Mouse (Mus musculus) brown adipose tissue, adult 24 weeks (tissue): Measurements from ENCODE around the gene Lgals2. TPM values are rescaled to one million over a fixed set of nuclear protein-coding genes. Genes with fewer than 3 reads are reported as not detected.

Source experiments
- H3K27ac ChIP-seq: fragments of 200-500 bp; replicated peaks from 2 replicates; pipeline ENCODE4 v1.5.1; 2012; ENCODE audit warnings: low read depth, mild to moderate bottlenecking, low read length
- H3K4me1 ChIP-seq: fragments of 200-500 bp; 2 replicates; pipeline ENCODE4 v1.6.1; 2012; ENCODE audit warnings: low read length, mixed read lengths; ENCODE audit not compliant: control insufficient read depth, insufficient read depth, insufficient read length
- H3K4me3 ChIP-seq: fragments of 200-500 bp; 2 replicates; pipeline ENCODE4 v1.5.1; 2012; ENCODE audit warnings: low read depth, mild to moderate bottlenecking, low read length, moderate library complexity; ENCODE audit not compliant: insufficient read depth
- polyA plus RNA-seq: library from polyadenylated mRNA; stranded (reverse); fragments of >200 nt; gene quantifications from 2 replicates; pipeline ENCODE4 v1.2.4, GENCODE M21; 2012; ENCODE audit not compliant: missing spikeins, insufficient read depth, insufficient read length

Lgals2 gene
- polyA plus RNA-seq, 1 experiment: not detected

DNA sequence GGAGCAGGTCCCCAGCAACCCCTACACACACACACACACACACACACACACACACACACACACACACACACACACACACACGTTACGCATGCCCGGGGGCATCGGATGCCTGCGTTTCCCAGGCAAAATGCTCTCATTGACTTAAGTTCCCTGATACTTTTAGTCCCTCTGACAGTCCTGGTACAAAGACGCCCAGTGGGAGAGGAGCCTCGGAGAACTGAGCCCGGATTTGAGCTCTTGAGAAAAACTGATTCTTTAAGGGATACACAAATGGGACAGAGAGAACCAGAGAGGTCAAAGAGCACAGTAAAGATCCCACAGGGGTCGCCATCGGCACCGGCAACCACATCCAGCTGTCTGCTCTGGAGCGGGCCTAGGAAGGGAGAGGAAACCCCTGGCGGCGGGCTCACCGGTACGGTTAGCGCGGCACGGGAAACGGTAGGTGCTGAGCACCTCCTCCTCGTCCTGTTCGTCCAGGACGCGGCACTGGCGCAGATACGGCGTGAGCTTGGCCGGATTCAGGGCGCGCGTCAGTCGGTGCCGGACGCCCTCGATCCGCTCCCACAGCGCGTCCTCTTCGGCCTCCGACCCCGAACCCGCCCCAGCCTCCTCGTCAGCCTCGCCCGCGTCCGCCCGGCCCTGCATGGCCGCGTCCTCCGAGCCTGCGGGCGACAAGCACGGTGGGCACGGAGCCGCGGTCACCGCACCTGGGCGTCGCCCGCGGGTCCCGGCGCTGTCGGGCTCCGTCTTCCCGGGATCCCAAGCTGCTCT, 53.2 kb downstream of the Lgals2 start:
- H3K4me1 ChIP-seq: peaks cover 18% of the 10 kb centered on the region

DNA sequence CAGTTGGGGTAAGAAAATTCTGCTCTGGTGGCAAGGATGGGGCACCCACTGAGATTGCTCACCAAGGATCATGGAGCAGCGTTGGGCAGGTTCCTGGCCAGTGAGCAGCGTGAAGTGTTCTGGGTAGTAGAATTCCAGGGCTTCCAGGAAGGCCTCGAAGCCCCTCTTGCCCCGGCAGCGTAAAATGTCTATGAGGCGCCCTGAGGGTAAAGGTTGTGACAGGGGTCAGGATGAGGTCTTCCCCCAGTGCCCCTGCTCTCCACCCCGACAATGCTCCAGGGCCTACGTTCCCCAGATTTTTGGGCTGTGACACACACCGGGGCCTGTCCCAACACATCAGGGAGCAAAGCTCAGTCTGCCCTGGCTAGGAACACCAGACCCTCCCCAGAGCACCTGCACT, 53.8 kb downstream of the Lgals2 start:
- Histone ChIP-seq H3K4me1 (peaks cover 23% of the 10 kb centered on the region), H3K27ac (peak overlapping the region; percentile 87), H3K4me3 (peak overlapping the region; percentile 88)

More for the DNA sequence above, 53.2 kb downstream of the Lgals2 start:
- H3K27ac ChIP-seq: peak overlapping the region; percentile 87
- peak overlapping the region; percentile 88 for H3K4me3 ChIP-seq

Other genes starting within 250 kb of the Lgals2 start
- not detected in 2 replicates for gene Elfn2, start 136.8 kb downstream of the Lgals2 start, polyA plus RNA-seq
- 12.0 and 20.7 TPM in 2 replicates for gene Mfng, start 82.1 kb downstream of the Lgals2 start, polyA plus RNA-seq
- gene Card10, start 52.5 kb downstream of the Lgals2 start, polyA plus RNA-seq: 3.9 and 4.8 TPM in 2 replicates
- 18.4 and 21.7 TPM in 2 replicates for gene Cdc42ep1, start 12.9 kb downstream of the Lgals2 start, polyA plus RNA-seq
- gene Gga1, start 21.7 kb upstream of the Lgals2 start, polyA plus RNA-seq: 23.7 and 29.1 TPM in 2 replicates
- not detected in 2 replicates for gene Gm49510, start 44.1 kb upstream of the Lgals2 start, polyA plus RNA-seq
- gene Sh3bp1, start 44.2 kb upstream of the Lgals2 start, polyA plus RNA-seq: 2.2 and 3.3 TPM in 2 replicates
- 0.67 and 1.3 TPM in 2 replicates for gene Pdxp, start 58.4 kb upstream of the Lgals2 start, polyA plus RNA-seq
- gene Lgals1, start 71.2 kb upstream of the Lgals2 start, polyA plus RNA-seq: 2,169 and 2,213 TPM in 2 replicates
- gene Nol12, start 79.4 kb upstream of the Lgals2 start, polyA plus RNA-seq: 22.6 and 34.2 TPM in 2 replicates
- gene Triobp, start 92.2 kb upstream of the Lgals2 start, polyA plus RNA-seq: 19.0 and 24.7 TPM in 2 replicates
- 128 and 153 TPM in 2 replicates for gene H1f0, start 172.9 kb upstream of the Lgals2 start, polyA plus RNA-seq
- not detected in 2 replicates for gene Galr3, start 186.4 kb upstream of the Lgals2 start, polyA plus RNA-seq
- gene Ankrd54, start 207.4 kb upstream of the Lgals2 start, polyA plus RNA-seq: 5.7 and 8.7 TPM in 2 replicates
- 177 and 198 TPM in 2 replicates for gene Eif3l, start 219.7 kb upstream of the Lgals2 start, polyA plus RNA-seq